Comparison of ENCODE assay signal across 20 mouse cellular contexts in genomic region chr3:142151980-142152379, GRCm38 (mm10). TPM values are rescaled to one million over a fixed set of nuclear protein-coding genes. Genes with fewer than 3 reads are reported as not detected.
DNase-seq lines count a peak whose midpoint lies in the region; ATAC-seq lines count a peak whose summit lies in the region.
"Had no signal": no experiment of that assay in that cellular context is flagged by ENCODE, and none has a peak within 500 bp of the region (broad histone marks: within the 10 kb centered on the region; RNA-seq: fewer than 3 reads in every experiment).

No protein-coding gene starts in this region.

- H3K27me3 ChIP-seq in midbrain, embryonic 11.5 days (ENCODE audit: control insufficient read depth, insufficient read depth, low read length) = no peaks in the 10 kb centered on the region
- H3K27me3 ChIP-seq in midbrain, embryonic 16.5 days (ENCODE audit: control insufficient read depth, insufficient read depth, low read depth, low read length) = no peaks in the 10 kb centered on the region
- H3K27me3 ChIP-seq: embryonic facial prominence, embryonic 12.5 days; forebrain, embryonic 13.5 days; forebrain, embryonic 15.5 days had no signal

- H3K4me1 ChIP-seq in midbrain, embryonic 11.5 days (ENCODE audit: control insufficient read depth, insufficient read depth, low read length) = no peaks in the 10 kb centered on the region
- no peaks in the 10 kb centered on the region for H3K4me1 ChIP-seq in midbrain, embryonic 16.5 days (ENCODE audit: control insufficient read depth, insufficient read depth, low read length)
- H3K4me1 ChIP-seq: embryonic facial prominence, embryonic 10.5 days; embryonic facial prominence, embryonic 12.5 days; forebrain, embryonic 13.5 days; forebrain, embryonic 15.5 days had no signal

- no peak overlapping the region for H3K9ac ChIP-seq in midbrain, embryonic 11.5 days (ENCODE audit: low read length)
- H3K9ac ChIP-seq in midbrain, embryonic 16.5 days (ENCODE audit: low read depth, low read length) = no peak overlapping the region
- H3K9ac ChIP-seq: embryonic facial prominence, embryonic 12.5 days; forebrain, embryonic 13.5 days; forebrain, embryonic 15.5 days; forebrain, postnatal 0 days had no signal

- no peaks in the 10 kb centered on the region for H3K9me3 ChIP-seq in midbrain, embryonic 11.5 days (ENCODE audit: control insufficient read depth, low read length)
- no peaks in the 10 kb centered on the region for H3K9me3 ChIP-seq in midbrain, embryonic 16.5 days (replicated peaks; ENCODE audit: control insufficient read depth, low read length, poor library complexity, severe bottlenecking)
- H3K9me3 ChIP-seq: embryonic facial prominence, embryonic 10.5 days; embryonic facial prominence, embryonic 12.5 days; forebrain, embryonic 13.5 days; forebrain, embryonic 15.5 days had no signal

- ATAC-seq in frontal cortex, adult (ENCODE audit: low TSS enrichment) = peak; percentile 92
- no peak for ATAC-seq in midbrain, embryonic 11.5 days (ENCODE audit: low FRiP score)
- no peak for ATAC-seq in midbrain, embryonic 16.5 days
- ATAC-seq: CD4-positive, CD25-positive, alpha-beta regulatory T cell, adult 4 months; forebrain, embryonic 13.5 days; forebrain, embryonic 15.5 days; forebrain, postnatal 0 days had no signal

- H3K27ac ChIP-seq in midbrain, embryonic 11.5 days (ENCODE audit: low read depth, low read length) = no peak overlapping the region
- no peak overlapping the region for H3K27ac ChIP-seq in midbrain, embryonic 16.5 days (ENCODE audit: low read length)
- H3K27ac ChIP-seq: embryonic facial prominence, embryonic 10.5 days; embryonic facial prominence, embryonic 12.5 days; forebrain, embryonic 13.5 days; forebrain, embryonic 15.5 days had no signal

- no peak overlapping the region for H3K4me2 ChIP-seq in midbrain, embryonic 11.5 days
- H3K4me2 ChIP-seq in midbrain, embryonic 16.5 days (ENCODE audit: low read length) = no peak overlapping the region
- H3K4me2 ChIP-seq: embryonic facial prominence, embryonic 12.5 days; forebrain, embryonic 13.5 days; forebrain, embryonic 15.5 days had no signal

- no peak for DNase-seq in frontal cortex, postnatal 36 days (ENCODE audit: low spot score in 2 of 2)
- DNase-seq in midbrain, embryonic 11.5 days (ENCODE audit: low spot score, missing footprints) = peak; percentile 21
- DNase-seq in left cerebral cortex, adult 11 months (ENCODE audit: low spot score) = no peak
- DNase-seq: adrenal gland, adult 2 months; adrenal gland, postnatal 10 days; adrenal gland, postnatal 25 days; B cell, adult 2 months; cerebellum, adult 11-12 months; cerebellum, adult 2 months; cerebellum, adult 9-10 months; cerebellum, postnatal 10 days; cerebellum, postnatal 25 days; forebrain, postnatal 0 days had no signal

- H3K4me3 ChIP-seq in midbrain, embryonic 11.5 days (ENCODE audit: low read depth, low read length) = no peak overlapping the region
- no peak overlapping the region for H3K4me3 ChIP-seq in midbrain, embryonic 16.5 days (ENCODE audit: low read depth, low read length)
- H3K4me3 ChIP-seq: embryonic facial prominence, embryonic 10.5 days; embryonic facial prominence, embryonic 12.5 days; forebrain, embryonic 13.5 days; forebrain, embryonic 15.5 days had no signal

- H3K36me3 ChIP-seq in midbrain, embryonic 11.5 days (ENCODE audit: control insufficient read depth, insufficient read depth, low read length) = no peaks in the 10 kb centered on the region
- H3K36me3 ChIP-seq in midbrain, embryonic 16.5 days (ENCODE audit: control insufficient read depth, insufficient read depth, low read length) = no peaks in the 10 kb centered on the region
- H3K36me3 ChIP-seq: embryonic facial prominence, embryonic 12.5 days; forebrain, embryonic 15.5 days had no signal

- WGBS in midbrain, embryonic 11.5 days = 92% methylated on average over 5 of the region's 5 CpGs
- 92% methylated on average over 5 of the region's 5 CpGs for WGBS in midbrain, embryonic 16.5 days

RNA-seq across cellular contexts. Expression of gene Bmpr1b, which starts 17.2 kb away (rescaled TPM):
- polyA plus RNA-seq in midbrain, embryonic 11.5 days (2014; fragmentation: Nextera tagmentation; extraction: Ambion mirVana) = 5.5 and 6.0 TPM in 2 replicates
- 2.1 and 3.6 TPM in 2 replicates for polyA plus RNA-seq in midbrain, embryonic 16.5 days (2015; fragmentation: Nextera tagmentation; extraction: Ambion mirVana)
- polyA plus RNA-seq: CD4-positive, CD25-positive, alpha-beta regulatory T cell, adult 4 months had no signal
